Mouse (Mus musculus) heart, postnatal 36 days (tissue): ENCODE data around the gene Abcc12. TPM values are rescaled to one million over a fixed set of nuclear protein-coding genes. Genes with fewer than 3 reads are reported as not detected.

Experiments
- DNase-seq, 2 experiments: peaks; one replicate each; pipeline ENCODE4 v3.0.0; 2021 to 2022
- intact Hi-C: fragments of 180-260 bp; cut with DNase I; formaldehyde crosslinking; loops from one replicate; pipeline ENCODE4 v1.15.1; 2025
- total RNA-seq, 2 experiments: library from RNA; stranded (reverse); gene quantifications; 2 replicates each; pipeline ENCODE4 v1.2.3; 2021

Abcc12 gene
- total RNA-seq, 2 experiments from 2014 or later: not detected

DNA sequence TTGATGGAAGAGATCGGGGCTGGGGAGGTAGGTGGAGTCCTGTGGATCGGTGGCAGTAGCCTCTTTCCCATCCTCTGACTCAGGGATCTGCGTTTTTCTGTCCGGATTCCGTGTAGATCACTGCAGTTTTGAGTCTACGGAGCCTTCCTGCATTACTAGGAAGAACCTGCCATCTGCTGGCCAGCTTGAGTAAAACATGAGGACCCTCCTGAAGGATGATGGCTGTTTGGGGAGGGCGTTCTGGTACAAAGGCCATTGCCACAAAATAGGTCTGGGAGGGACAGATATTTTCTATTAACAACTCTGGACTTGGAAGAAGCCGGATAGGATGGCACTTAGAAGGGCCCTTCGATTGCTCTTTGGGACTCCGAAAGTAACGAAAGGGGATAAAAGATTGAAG lies 4.6 kb upstream of the Abcc12 start:
- DNase-seq: peak; percentile 79 to 86
- intact Hi-C loops: loop anchor here (1.0 to 5.0 kb wide), 6 partner anchors 49 to 1128 kb away; no protein-coding TSS in a partner anchor

DNA sequence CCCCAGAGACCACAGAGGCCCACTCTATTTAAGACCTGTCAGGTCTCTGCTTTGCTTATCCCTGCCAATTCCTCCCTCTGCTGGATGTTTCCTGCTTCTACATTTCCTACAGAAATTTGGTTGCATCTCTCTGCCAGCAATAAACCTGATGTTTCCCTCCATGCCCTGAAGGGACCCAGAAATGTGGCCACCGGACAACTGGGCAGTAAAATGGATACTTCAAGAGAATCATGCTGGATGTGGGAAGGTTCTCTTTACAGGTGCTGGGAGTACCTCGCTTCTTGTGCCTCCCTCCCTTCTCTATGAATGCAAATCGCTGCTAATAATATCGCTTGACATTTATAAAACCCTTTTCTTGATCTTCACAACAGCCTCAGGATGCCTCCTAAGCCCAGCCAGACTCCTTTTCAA lies 1.4 kb upstream of the Abcc12 start:
- no peak for DNase-seq
- intact Hi-C loops: no loop called here

DNA sequence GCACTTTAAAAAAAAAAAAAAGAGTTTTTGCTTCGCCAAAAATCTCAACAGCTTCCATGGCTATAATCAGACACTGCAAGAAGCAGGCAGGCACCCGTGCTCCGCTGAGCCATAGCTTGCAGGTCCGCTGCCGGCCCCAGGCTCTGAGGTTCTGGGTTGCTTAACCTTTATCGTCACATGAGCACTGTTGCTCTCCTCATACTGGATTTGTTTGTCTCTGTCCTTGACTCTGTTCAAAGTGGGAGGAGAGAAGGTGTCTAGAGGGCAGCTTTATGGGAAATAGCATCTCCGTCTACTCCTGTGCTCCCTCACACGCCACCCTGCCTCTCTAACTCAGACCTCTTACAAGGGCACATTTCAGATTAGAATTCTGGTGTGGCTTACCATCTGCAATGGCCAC lies 1.8 kb downstream of the Abcc12 start:
- intact Hi-C loops: no loop called here
- DNase-seq: no peak

DNA sequence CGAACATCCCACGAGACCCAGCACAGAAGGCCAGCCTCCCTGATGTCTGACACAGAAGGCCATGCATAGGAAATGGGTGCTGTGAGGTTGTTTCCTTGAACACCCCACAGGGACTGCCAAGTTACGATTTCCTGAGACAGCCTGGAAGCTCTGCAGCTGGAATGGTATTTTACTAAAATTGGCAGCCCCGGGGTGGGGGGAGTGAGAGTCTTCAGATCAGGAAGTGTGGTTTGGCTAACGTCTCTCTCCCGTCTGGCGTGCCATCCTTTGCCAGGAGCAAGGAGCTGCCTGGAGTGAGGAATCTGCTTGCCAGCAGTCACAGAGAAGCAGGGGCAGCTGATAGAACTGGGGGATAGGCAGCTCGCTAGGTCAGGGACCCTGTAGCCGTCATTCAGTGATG lies 2.4 kb downstream of the Abcc12 start:
- intact Hi-C loops: no loop called here
- peak; percentile 23 to 25 for DNase-seq

DNA sequence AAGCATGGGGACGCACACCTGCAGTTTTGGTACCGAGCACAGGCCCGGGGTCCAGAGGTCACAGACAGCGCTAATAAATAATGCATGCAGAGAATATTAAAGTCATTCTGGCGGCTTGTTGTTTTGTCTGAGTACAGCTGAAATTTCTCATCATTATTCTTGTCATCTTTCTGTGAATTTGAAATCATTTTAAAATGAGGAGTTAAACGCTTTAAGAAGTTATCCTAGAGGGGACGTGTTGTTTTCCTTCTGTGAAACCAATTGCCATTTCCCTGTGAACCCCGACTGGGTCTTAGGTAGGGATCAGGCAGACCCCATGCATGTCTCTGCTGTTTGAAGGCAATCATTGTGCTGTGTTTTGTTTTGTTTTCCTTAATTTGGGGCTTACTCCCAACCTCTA lies 2.9 kb downstream of the Abcc12 start:
- DNase-seq: no peak
- intact Hi-C loops: no loop called here

DNA sequence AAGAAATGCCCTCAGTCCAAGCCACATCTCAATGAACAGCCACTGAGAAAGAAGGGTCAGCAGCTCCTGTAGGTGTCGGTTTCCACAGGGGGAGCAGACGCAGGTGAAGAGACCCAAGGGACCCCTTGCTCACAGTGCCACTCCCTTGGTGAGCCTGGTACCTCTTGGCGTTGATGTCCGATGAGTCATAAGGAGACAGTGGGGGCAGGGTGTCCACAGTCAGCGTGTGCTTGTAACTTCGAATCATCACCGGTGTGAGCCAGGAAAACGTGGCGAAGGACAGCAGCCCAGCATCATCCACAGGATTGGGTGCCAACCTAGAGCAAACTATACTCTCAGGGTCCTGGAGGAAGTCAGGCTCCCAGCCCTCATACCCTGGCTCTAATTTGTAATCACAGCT lies 16.8 kb downstream of the Abcc12 start:
- intact Hi-C loops: no loop called here
- DNase-seq: no peak

DNA sequence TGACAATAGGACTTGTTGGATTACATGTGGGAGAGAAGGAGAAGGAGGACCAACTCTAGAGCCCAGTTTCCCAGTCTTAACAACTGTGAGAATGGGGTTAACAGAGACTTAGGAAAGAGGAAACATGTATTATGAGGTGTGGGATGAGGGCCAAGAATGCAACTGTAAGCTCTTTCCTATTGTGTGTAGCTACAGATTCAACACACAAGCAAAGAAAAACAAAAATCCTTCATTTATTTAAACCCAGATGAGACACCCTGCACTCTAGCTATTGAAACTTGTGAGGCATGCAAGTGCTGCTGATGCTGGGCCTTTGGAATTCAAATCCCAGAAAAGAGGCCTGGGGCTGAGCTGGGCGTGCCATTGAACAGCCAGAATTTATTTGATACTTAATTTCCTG lies 18.7 kb downstream of the Abcc12 start:
- intact Hi-C loops: no loop called here
- no peak for DNase-seq

DNA sequence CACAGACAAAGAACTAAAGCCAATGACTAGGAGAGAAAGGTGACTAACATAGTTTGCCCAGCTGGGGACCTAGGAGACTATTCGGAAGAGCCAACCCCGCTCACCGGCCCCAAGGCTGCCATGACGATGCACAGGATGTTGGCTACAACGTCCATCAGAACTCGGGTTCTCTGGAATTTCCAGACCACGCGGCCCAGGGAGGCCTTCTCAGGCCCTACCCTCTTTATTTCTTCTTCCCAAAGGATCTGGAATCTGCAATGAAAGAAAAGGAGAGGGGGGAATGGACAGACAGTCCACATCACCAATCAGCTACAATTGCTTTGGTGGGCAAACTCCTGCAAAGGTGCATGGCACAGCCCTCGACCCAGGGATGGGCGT lies 19.8 kb downstream of the Abcc12 start:
- intact Hi-C loops: no loop called here
- no peak for DNase-seq

DNA sequence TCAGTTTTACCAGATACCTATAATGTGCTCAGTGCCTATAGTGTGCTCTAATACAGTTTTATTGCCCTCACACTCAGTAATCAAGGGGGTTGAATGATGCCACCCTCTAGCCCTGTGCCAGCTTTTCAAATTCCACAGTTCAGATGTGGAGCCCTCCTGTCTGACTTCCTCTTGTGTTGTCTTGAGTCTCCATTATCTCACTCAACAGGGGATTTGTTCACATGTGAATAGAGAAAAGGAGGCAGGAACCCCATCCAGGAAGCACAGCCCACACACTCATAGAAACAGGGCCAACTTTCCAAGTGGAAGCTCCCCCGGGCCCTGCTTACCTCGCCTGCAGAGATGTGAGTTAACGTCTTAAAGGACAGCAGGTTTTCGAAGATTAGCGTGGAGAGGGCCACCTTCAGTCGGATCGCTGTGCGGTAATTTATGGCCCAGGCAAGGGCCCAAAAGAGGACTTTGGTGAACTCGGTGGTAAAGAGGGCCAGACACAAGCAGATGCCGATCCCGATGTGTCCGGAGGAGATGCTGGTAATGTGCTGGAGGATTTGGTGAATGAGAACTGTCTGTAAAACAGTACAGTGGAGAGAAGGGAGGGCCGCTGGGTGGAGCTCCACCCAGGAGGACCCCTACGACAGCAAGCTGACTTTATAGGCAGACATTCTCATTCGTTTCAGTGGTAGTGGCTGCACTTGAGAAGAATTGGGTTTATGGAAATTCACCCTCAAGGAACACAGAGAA lies 20.4 kb downstream of the Abcc12 start:
- intact Hi-C loops: no loop called here
- no peak for DNase-seq

DNA sequence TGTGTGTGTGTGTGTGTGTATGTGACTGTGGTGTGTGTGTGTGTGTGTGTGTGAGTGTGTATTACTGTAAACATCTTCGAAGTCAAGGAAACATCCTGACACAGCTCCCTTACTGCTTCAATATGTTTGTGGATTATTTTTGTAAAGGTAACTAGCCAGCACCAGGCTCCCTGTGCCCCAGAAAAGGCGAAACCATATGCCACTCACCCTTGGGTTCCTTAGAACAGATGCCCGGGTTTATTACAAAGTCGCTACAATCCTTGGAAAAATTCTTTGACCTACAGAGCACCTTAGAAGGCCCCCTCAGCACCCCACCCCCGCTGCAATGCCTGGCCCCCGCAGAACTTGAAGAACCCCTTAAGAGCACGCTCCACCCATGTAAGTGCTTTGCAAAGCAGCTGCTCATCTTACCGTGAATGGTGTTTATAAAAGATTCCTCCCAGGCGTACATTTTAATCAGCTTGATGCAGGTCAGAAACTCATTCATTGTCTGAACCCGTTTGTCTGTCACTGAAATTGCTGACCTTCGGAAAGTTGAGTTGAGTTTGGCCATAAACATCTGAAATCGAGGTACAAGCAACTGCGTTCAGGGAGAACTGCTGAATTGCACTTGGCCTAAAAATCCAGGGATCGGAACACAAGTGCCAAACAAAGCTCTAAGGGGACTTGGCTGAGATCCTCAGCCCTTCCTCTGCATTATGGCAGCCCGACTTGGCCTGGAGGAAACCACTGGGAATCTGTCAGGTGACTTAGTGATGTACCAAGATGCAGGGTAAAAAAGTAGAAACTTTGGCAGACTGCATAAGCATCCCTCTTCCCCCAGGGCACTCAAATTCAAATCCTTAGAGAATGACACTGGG lies 23.1 kb downstream of the Abcc12 start:
- intact Hi-C loops: no loop called here

DNA sequence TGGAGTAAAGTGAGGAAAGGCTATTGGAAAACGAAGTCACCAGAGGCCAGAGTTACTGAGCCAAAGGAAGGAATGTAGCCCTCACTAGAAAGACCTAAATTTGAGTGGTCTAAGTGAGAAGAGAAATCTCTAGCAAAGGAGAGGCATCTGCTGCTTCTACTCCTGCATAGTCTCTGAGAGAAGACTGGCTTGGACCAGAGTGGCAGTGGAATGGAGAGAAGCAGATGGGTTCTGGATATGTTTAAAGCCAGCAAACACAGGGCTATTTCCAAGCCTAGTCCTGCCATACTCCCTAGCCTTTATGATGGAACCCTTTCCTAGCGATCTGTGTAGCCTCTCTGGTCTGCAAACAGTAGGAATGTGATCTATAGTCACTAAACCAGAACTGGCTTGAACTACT lies 24.9 kb downstream of the Abcc12 start:
- intact Hi-C loops: no loop called here
- no peak for DNase-seq

More for the DNA sequence above, 23.1 kb downstream of the Abcc12 start:
- no peak for DNase-seq

DNA sequence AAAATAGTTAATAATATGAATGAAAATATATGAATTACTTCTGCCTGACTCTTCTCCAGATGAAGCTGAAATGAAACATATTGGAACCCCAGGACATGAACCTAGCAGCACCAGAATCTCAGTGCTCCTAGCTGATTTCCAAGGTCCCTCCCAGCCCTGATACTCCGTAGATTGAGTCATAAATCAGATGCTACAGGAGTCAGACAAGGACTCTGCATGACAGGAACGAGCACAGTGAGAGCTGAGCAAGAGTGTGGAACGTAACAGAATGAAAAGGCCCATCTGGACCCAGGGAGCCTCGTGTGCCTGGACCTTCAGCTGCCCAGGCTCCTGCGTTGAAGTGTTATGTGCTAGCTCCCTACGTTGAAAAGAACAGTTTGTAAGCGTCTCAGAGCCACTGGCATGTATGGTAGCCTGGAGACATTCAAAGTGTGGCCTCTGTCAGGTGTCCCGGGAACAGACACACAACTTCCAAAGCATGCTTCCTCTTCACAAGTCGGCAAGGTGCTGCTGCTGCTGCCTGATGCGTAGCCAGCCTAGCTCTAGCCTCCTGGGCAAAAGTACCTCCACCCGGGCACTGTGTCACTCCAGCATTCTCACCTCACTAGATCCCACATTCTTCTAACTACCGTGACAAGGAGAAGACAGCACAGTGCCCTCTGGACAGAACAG lies 26.1 kb downstream of the Abcc12 start:
- DNase-seq: no peak
- intact Hi-C loops: no loop called here

DNA sequence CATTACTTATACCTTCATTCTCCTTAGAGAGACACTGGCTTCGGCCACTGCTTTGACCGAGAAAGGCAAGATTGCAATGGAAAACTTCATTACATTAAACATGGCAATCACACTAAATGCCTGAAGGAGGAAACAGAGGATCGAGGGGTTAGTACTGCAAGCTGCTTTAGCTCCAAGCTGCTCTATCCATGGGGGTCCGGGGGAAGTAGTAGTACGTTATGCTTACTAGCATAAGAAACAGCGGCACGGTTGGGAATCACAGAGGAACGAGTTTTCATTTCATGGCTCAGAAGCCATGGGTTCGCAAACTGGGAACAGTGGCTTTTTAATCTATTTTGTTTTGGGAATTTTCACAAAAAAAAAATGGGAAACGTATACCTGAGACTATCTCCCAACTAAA lies 30.0 kb downstream of the Abcc12 start:
- no peak for DNase-seq
- intact Hi-C loops: no loop called here

DNA sequence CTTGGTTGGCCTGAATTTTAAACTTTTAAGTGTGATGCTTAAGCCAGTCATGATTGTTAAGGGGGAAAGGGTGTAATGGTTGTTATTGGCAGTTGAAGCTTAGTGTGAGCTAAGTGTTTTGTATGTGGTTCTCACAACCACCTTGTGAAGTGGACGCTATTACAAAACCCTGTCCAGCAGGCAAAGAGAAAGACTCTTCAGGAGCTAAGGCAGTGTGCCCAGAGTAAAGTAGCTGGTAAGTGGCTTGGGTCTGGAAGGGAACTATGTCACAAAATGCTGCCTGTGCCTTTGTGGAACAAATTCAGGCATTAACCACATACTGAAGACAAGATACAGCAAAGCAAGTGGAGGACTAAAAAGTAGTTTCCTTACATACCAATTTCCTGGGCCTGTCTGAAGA lies 34.5 kb downstream of the Abcc12 start:
- intact Hi-C loops: no loop called here
- no peak for DNase-seq

DNA sequence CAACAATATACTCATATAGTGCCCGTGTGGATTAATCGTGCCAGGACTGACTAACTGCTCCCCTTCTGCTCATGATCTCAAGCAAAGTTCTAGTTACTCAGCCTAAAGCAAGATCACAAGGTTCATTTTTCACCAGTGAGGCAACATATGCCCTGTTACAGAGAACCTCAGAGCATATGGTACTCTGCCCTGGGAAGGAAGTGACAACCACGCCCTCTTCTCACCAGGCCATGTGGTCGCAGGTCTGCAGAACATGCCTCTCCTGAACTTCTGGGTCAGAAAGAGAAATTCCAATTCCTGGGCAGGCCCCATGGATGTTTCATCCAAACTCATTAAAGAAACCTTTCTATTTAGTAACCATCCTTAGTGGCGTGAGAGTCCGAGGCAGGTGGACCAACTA lies 39.6 kb downstream of the Abcc12 start:
- DNase-seq: no peak
- intact Hi-C loops: no loop called here

DNA sequence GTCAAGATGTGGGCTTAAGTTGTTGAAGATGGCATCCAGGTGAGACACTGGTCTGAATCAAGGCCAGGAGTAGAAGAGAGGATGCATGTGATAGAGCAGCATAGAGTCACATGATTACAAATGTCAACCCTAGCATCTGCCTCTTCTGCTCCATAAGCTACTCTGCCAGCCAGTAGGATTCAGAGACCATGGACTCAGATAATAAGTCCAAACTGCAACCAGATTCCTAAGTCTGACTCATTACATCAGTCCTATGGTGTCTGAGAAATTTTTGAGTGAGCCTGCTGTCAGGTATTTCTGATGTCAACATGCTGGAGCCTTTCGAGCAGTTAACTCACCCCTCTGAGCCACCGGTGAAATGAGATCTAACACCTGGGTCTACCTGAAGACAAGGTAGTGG lies 40.1 kb downstream of the Abcc12 start:
- intact Hi-C loops: no loop called here
- DNase-seq: no peak

DNA sequence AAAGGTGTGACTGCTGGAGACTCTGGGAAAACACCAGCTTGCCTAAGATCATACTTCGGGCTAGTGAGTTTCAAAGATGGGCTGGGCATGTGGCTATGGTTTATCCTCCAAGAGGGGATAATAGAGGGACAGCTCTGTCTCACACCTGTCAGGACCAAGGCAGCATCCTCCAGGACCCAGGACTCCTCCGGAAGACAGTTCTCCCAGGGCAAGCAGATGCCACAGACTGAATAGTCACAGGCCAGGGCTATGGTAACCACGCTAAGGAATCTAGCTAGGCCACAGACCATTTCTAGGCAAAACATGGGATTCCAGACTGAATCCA lies 43.9 kb downstream of the Abcc12 start:
- intact Hi-C loops: loop anchor here (1.0 kb wide), 1 partner anchor 49 kb away; no protein-coding TSS in a partner anchor
- DNase-seq: no peak

DNA sequence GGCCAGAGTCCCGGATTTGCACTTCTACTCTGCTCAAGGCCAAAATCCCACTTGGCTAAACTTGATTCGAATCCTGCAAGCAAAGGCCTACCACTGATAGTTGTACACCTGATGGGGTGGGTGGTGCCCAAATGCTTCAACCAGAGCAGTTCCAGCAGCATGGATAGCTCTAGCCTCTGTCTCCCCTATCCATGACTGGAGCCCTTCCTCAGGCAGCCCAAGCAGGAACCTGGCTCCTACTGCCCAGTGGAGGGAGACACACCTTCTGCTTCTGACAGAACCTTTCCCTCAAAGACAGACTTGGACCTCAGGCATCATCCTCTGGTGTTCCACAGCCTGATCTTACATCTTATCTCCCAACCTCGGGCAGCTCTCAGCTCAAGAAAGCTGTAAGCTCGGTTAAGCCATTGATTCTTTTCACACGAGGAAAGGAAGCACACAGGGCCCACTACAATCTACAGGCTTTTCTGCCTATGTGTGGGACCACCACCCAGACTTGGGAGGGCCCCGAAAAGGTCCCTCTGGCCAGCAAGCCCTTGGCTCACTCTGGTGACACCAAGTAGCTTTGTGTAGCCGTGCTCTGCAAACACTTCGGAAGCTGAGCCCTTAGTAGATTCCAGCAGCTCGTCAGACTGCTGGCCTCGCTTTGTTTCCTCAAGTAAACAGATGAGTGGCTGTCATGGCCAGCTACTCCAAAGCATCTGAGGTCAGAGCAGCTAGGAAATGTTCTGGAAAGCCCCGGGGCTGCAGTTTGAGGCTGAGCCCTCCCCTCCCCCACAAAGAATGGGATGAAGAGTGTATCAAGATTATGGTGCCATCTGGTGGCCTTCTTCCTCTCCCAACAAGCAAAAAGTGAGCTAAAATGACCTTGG lies 44.5 kb downstream of the Abcc12 start:
- intact Hi-C loops: loop anchor here (1.0 kb wide), 1 partner anchor 49 kb away; no protein-coding TSS in a partner anchor

DNA sequence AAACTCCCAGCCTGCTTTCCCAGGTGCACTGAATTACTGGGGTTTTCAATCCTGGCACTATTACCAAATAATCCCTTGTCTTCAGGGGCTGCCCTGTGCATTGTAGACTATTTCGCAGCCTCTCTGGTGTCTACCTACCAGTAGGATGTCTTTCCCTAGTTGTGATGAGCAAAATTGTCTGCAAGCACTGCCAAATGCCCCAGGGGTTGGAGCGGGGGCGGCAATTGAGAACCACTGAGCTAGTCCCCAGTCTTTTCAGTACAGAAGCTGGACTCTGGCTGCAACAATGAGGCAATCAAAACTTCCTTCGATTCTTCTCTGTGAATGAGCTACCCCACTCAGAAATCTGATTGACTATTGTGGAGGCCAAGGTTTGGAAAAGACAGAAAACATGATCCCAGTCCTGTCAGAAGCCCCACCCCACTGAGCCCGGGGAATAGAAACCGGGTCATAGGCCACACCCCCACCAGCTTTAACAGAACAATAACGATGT lies 45.4 kb downstream of the Abcc12 start:
- DNase-seq: peak in 1 of 2 experiments; percentile 7
- intact Hi-C loops: no loop called here

More for the DNA sequence above, 44.5 kb downstream of the Abcc12 start:
- peak; percentile 59 to 64 for DNase-seq

DNA sequence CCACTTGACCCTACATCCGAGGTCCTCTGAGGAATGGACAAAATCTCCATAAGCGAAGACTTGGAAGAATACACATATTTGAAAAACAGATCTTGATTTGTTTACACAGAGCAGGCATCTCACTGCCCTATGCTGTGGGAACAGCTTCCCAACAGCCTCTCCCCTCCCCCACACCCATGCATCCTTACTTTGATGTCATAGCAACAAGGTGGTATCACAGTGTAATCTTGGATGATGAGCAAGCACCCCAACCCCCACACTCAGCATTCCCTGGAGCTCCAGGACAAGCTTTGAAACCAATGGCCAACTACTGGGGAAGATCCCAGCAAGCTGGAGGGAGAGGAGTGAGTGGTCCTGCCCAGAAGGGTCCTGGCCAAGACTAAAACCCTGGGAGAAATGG lies 50.8 kb downstream of the Abcc12 start:
- no peak for DNase-seq
- intact Hi-C loops: no loop called here
